Mouse (Mus musculus) gastrocnemius, postnatal 10 days (tissue): Measurements from ENCODE around the gene Shf. TPM values are rescaled to one million over a fixed set of nuclear protein-coding genes. Genes with fewer than 3 reads are reported as not detected.

ENCODE experiments used
- DNase-seq: peaks from one replicate; pipeline ENCODE4 v3.0.0; 2021; ENCODE audit warnings: mixed read lengths
- total RNA-seq, 2 experiments: library from RNA; stranded (reverse); gene quantifications; 2 replicates each; pipeline ENCODE4 v1.2.3; 2021

The Shf gene
- total RNA-seq, 2 experiments from 2014 or later: 7.5 to 9.4 TPM

DNA sequence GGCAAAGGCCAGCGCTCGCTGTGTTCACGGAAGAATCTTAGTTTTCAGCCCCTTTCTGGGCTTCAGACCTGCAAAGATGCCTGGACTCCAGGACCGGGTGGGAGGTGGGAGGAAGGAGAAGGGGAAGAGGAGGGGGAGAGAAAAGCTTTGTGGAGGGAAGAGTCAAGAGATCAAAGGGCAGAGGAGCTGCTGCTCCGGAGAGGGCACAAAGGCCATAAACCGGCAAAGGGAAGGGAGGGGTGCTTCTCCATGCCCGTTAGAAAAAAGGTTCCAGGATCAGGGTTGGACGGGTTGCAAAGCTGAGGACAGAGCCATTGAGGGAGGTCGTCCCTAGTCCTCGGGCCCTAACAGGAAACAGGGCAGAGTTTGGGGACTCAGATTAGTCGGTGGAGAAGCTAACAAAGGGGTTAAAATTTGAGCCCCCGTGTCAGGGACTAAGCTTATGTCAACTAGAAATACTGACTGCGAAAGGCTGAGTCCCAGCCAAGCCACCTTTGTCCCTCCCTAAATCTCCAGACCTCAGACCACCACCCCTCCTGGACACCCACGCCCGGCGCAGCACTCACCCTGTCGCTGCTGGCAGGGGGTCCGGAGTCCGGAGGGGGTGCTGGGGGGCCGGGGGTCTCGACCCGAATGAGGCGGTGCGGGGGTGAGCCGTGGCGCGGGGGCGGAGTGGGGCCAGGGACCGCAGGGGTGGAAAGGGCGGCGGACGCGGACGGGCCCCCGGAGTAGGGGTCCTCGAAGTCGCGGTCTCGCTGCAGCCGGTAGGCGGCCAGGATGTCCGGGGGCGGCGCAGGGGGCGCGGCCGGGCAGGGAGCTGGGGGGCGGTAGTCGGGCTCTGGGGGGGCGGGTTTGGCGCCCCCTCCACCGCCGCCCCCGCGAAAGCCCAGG, 636 bp downstream of the Shf start:
- peak; percentile 63 for DNase-seq

- DNase-seq: no peak
Observed at GRCm38 (mm10) chr2:122367701-122368080, 1.3 kb downstream of the Shf start.

DNA sequence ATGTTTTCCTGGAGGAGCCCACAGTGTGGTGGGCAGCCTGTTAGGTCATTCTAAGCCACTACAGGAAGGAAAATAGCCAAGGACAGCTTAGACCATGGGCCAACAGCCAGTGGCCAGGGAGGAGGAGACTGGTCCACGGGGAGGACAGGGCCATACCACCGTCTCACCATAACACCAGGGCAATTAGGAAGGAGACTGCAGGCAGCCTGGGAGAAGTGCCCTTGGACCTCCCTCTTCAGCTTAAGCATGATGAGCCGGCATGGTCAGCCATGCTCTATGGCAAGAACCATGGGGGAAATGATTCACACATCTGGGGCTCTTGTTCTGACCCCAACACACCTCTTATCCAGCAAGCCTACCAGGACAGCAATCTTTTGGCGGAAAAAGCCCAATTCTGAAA, 1.8 kb downstream of the Shf start:
- no peak for DNase-seq

DNA sequence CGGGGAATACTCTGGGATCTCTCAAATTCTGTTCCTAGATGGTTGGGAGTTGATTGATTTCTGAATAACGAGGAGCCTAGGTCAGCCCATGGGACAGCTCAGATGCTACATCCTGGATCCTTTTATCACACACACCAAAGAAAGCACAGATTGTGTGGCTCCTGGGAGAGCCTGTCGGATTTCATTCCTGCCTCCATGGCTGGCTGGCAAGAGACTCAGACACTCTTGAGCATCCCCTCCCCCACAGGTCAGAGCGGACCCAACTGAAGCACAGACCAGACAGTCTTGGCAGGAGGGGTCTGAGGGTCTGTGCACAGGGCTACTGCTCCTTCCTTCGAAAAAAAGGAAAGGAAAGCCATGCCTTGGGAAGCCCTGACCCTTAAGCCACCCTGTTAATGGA, 2.3 kb downstream of the Shf start:
- no peak for DNase-seq

DNA sequence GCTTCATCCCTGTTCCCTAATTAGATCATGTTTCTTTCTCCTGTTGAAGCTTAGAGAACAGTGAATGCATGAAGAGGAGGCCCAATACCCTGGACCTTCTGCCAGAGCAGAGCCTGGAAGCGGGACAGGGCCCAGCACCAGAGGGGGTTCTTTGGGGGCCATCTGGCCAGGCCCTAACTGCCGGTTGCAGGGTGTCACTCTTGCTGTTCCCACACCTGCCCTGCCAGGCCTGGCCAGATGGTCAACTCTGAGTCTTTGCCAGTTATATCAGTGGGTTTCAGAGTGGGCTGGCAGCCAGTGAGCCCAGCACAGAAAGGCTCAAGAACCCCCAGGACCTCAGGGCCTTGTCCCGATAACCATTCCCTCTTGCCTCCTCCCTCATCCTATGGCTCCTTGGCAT, 2.9 kb downstream of the Shf start:
- no peak for DNase-seq

GRCm38 (mm10) chr2:122365244-122365866, 3.6 kb downstream of the Shf start:
- DNase-seq: no peak

GRCm38 (mm10) chr2:122364352-122364944, 4.5 kb downstream of the Shf start:
- DNase-seq: no peak

- no peak for DNase-seq
Observed at GRCm38 (mm10) chr2:122362622-122363523, 6.1 kb downstream of the Shf start.

- DNase-seq: no peak
Observed at GRCm38 (mm10) chr2:122361868-122362621, 6.9 kb downstream of the Shf start.

DNA sequence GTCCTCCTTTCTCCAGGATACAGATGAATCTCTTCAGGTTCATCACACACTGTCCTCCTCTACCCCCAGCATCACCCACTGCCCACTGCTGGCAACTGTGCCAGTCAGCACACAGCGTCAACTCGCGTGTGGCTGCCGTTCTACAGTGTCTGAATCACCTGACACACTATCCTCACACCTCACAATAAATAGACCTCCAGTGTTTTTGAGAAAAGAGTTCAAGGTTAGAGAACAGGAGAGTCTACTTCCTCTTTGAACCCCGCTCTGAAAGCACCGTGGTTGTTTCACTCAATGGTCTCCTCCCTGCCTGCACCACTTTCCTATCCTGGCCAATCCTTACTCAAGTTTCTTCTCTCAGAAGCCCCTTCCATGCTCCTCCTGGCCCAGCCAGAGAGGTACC, 7.8 kb downstream of the Shf start:
- no peak for DNase-seq

- DNase-seq: no peak
Observed at GRCm38 (mm10) chr2:122360310-122360709, 8.7 kb downstream of the Shf start.

DNA sequence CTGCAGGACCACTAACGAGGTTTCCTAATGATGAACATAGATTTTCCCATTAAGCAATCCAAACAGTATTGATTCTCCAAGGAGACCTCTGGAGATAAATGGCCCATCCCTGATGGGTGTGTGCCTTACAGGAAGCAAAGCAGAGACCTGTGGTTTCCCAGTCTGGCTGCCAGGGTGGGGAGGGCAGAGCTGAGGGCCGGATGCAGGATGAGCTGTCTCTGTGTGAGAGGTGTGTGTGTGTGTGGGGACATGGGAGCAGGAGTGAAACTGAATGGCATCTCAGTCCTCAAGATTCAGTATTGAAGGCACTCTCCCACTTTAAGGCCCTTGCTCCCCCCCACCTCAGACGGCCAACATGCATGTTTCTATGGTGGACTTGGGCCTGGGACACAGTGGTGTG, 12.8 kb downstream of the Shf start:
- DNase-seq: no peak

- no peak for DNase-seq
Observed at GRCm38 (mm10) chr2:122355389-122355788, 13.6 kb downstream of the Shf start.

- no peak for DNase-seq
Observed at GRCm38 (mm10) chr2:122354191-122354929, 14.6 kb downstream of the Shf start.

- no peak for DNase-seq
Observed at GRCm38 (mm10) chr2:122353765-122354164, 15.2 kb downstream of the Shf start.

GRCm38 (mm10) chr2:122352992-122353391, 16.0 kb downstream of the Shf start:
- no peak for DNase-seq

DNA sequence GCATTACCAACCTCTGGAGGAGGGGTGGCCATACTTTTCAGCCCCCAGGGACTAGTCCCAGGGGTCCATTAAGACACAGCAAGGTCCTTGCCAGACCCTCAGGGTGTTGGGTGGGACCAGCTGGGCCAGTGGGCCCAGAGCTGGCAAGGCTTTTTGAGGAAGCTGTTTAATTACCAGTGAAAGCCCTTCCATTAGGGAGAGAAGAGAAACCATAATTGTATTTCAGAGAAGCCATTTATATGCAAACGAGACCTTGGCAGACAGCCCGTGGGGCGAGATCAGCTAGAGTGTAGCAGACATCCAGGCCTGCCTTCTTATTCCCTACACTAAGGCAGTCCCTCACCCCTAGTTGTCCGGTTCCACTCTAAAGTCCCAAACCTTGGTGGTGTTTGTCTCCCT, 17.0 kb downstream of the Shf start:
- DNase-seq: no peak

GRCm38 (mm10) chr2:122351156-122351930, 17.6 kb downstream of the Shf start:
- DNase-seq: no peak

DNA sequence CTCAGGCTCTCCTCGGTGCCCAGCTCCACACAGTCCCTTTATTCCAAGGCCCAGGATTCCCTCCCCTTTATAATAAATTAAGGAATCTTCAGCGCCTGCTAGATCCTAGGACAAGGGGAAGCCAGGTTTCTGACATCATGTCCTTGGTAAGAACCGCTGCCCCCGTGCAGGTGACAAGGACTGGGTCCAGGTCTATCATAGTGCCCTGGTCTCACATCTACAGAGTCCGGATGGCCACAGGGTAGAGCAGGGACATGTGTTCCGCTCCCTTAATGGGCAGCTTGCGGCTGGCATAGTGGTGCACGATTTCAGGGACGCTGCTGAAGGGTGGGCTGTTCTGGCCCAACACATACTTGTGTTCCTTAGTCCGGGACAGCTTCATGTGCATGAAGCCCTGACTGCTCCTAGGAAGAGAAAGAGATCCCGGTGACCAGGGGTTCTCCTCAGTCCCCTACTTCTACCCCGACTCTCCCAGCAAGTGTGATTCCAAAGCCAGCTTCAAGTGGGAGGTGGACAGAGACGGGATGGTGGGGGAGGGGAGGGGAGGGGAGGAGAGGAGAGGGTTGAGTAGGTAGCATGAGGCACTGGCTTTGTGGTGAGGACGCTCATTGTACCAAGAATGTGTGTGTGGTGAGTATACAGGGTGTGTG, 19.7 kb downstream of the Shf start:
- peak; percentile 27 for DNase-seq
